9 mouse cellular contexts compared by ENCODE assay signal in genomic region chr8:90657641-90658051, GRCm38 (mm10).
A peak's percentile ranks its signal among the peaks of the same experiment; 100 is the strongest.
DNase-seq lines count a peak whose midpoint lies in the region; ATAC-seq lines count a peak whose summit lies in the region.
"Had no signal": no experiment of that assay in that cellular context is flagged by ENCODE, and none has a peak within 500 bp of the region (broad histone marks: within the 10 kb centered on the region; RNA-seq: fewer than 3 reads in every experiment).

No protein-coding gene starts in this region.

- H3K4me1 ChIP-seq in heart, embryonic 15.5 days (replicated peaks), result peaks cover 10% of the 10 kb centered on the region
- peaks cover 7% of the 10 kb centered on the region for H3K4me1 ChIP-seq in midbrain, embryonic 14.5 days (ENCODE audit: control insufficient read depth, insufficient read depth, low read length)

- no peaks in the 10 kb centered on the region for H3K9me3 ChIP-seq in heart, embryonic 15.5 days (replicated peaks)
- H3K9me3 ChIP-seq in midbrain, embryonic 14.5 days (ENCODE audit: control insufficient read depth, low read length), result peaks cover 7% of the 10 kb centered on the region

- 28% methylated on average over 7 of the region's 7 CpGs for WGBS in heart, embryonic 15.5 days
- WGBS in midbrain, embryonic 14.5 days, result 11% methylated on average over 7 of the region's 7 CpGs

- no peaks in the 10 kb centered on the region for H3K27me3 ChIP-seq in heart, embryonic 15.5 days
- H3K27me3 ChIP-seq in midbrain, embryonic 14.5 days (ENCODE audit: control insufficient read depth, insufficient read depth, low read length), result no peaks in the 10 kb centered on the region

- no peak overlapping the region for H3K4me2 ChIP-seq in heart, embryonic 15.5 days
- peak overlapping the region; percentile 36 for H3K4me2 ChIP-seq in midbrain, embryonic 14.5 days (ENCODE audit: low read length)

- no peak overlapping the region for H3K9ac ChIP-seq in heart, embryonic 15.5 days
- no peak overlapping the region for H3K9ac ChIP-seq in midbrain, embryonic 14.5 days (replicated peaks; ENCODE audit: low read length)

- no peak overlapping the region for H3K4me3 ChIP-seq in heart, embryonic 15.5 days
- H3K4me3 ChIP-seq in midbrain, embryonic 14.5 days (replicated peaks; ENCODE audit: low read depth, low read length), result no peak overlapping the region
- H3K4me3 ChIP-seq: myocyte had no signal

- ATAC-seq in heart, embryonic 15.5 days (replicated peaks; ENCODE audit: insufficient number of reproducible peaks, insufficient read depth, low FRiP score, low read depth), result no peak
- ATAC-seq in midbrain, embryonic 14.5 days (ENCODE audit: low FRiP score, low TSS enrichment), result no peak

- 0 out of 2 replicates have a peak overlapping the region, but pooled peaks have one; percentile 2 for H3K27ac ChIP-seq in heart, embryonic 15.5 days
- peak overlapping the region; percentile 55; the same call in 1 of the 2 replicates for H3K27ac ChIP-seq in midbrain, embryonic 14.5 days (replicated peaks; ENCODE audit: low read depth, low read length)

- DNase-seq in heart, adult 8-10 months (ENCODE audit: low spot score), result no peak
- peak; percentile 71 for DNase-seq in cerebellum, adult 9-11 months
- DNase-seq in frontal cortex, postnatal 10 days (ENCODE audit: low spot score in 2 of 2), result peak; percentile 49 to 65
- peak; percentile 61 to 75 for DNase-seq in layer of hippocampus, postnatal 10 days (ENCODE audit: low spot score in 2 of 2)
- peak; percentile 91 for DNase-seq in midbrain, embryonic 14.5 days
- no peak for DNase-seq in thymus, postnatal 14 days
- no peak for DNase-seq in MN1 (ENCODE audit: low spot score)

- no peaks in the 10 kb centered on the region for H3K36me3 ChIP-seq in heart, embryonic 15.5 days
- no peaks in the 10 kb centered on the region for H3K36me3 ChIP-seq in midbrain, embryonic 14.5 days (ENCODE audit: control insufficient read depth, insufficient read depth, low read length)

Comparison
In these comparisons a context has a peak if more than half of its experiments do, and no peak if none do; other contexts are left out.
1. DNase-seq: peak in cerebellum, adult 9-11 months (single experiment), frontal cortex, postnatal 10 days (2 of 2), layer of hippocampus, postnatal 10 days (2 of 2) and midbrain, embryonic 14.5 days (single experiment); none in heart, adult 8-10 months (single experiment), thymus, postnatal 14 days (single experiment) and MN1 (single experiment).